Mouse (Mus musculus): ENCODE data around the gene Mfsd10.

Mfsd10 gene

DNA sequence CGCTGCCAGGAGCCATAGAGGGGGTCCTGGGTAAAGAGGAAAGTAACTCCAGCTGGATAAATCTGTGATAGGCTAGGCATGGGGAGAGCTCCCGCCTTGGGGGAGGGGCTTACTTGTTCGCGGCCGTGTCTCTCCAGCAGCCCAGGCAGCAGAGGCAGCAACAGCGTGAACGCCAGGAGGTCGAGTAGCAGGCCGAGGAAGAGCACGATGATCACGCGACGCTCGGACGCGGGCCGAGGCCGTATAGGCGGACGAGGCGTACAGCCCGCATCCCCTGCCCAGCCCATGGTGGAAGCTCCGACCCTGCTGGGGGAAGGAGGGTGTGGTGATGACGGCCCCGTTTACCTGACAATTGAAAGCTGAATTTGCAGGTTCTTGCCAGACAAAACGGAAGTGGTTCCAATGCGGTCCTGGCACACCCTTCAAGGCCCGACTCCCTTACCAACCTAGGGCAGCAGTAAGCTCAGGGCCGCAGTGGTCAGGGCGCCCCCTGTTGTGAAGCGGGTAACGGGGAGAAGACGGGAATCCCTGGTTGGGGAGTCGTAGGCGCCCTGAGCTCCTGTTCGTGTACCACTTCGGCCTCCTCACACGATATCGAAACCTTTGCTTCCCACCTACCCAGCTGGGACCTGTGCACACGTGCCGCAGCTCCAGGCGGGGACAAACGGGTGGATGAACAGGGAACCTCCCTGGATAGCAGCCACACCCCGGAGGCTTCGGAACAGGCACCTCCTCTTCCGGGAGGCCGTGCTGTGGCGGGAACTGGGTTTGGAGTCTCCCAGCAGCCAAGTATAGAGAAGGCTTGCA, at the start of gene Mfsd10:
Gene Mfsd10, minus strand, starts transcription at position 732 of the 807 bp plus-strand sequence.
- DNase-seq (ENCODE audit: low spot score) = peak; percentile 82

DNA sequence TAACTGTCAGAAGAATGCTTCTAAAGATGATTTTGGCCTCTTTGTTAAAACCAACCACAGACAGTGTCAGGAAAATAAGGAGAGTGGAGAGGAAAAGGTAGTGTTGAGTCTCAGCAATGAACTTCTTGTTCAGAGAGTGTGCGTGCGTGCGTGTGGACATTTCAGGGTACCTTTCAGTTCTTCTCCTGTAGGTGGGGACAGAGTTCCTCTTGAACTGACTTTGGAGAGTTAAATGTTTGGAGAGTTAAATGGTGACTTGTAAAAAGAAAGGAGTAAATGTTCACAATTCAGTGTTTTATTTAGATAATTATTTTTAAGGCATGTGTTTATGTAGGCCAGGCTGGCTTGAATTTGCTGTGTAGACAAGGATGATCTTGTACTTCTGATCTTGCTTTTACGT, 33.3 kb upstream of the Mfsd10 start:
- DNase-seq (ENCODE audit: low spot score) = no peak

DNA sequence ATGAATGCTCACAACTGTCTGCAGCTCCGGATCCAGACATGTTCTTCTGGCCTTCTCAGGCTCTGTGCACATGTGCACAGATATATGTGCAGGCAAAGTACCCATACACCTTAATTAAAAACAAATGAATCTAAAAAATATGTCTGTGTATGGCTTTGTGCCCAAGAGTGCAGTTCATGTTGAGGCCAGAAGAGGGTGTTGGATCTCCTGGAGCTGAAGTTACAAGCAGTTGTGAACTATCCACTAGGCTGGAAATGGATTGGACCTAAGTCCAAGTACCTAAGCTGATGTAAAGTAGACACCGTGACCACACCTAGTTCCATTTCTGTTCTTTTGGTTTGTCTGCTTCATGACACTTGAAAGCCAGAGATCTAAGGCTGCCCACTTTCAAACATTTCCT, 32.5 kb upstream of the Mfsd10 start:
- no peak for DNase-seq (ENCODE audit: low spot score)

DNA sequence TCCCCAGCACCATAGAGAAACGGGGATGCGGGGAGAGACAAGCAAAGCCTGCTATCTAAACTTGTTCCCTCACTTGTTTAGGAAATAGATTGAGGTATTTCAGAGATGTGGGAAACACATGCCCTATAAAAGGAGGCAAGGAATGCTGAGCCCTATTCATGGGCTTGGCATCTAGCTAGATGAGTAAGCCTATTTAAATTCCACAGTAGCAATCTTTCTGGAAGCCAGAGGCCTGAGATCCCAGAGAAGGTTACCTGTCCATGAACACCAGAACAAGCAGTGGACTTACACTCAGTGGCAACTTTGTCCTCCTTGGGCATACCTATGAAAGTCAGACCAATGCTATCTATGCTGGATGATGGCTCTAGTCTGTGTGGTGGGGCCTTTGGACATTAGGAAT, 26.2 kb upstream of the Mfsd10 start:
- no peak for DNase-seq (ENCODE audit: low spot score)

DNA sequence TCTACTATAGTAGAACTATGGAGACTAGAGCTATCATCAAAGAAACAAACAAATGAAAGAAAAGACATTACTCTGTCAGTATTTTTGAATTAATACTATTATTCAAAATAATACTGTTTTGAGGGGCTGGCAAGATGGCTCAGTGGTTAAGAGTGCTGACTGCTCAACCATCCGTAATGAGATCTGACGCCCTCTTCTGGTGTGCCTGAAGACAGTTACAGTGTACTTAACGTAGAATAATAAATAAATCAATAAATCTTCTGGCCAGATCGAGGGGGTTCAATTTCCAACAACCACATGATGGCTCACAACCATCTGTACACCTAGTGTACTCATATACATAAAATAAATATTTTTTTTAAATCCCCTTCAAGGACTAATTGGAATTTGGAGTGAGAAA, 24.9 kb upstream of the Mfsd10 start:
- no peak for DNase-seq (ENCODE audit: low spot score)

DNA sequence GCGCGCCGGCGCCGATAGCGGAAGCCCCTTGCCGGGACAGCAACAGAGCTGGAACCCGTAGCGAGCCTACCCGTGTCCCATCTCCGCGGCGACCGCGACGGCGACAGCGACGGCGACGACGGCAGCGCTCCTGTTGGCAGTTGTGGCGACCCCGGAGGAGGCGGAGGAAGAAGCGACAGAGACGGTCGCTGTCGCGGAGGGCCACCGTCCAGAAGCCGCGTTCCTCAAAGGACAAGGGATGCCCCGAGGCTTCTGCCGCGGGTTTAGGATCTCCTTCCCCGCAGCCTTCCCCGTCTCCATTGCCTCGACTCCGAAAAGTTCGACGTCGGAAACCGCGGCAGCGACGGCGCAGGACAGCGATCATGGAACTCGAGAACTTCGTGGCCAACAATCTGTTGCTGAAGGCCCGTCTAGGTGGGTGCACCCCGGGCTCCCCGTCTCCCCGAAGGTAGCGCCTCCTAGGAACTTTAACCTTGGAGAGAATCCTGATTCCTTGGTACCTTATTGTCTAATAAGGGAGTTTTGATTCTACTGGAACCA, 23.6 kb upstream of the Mfsd10 start:
- DNase-seq (ENCODE audit: low spot score) = no peak

DNA sequence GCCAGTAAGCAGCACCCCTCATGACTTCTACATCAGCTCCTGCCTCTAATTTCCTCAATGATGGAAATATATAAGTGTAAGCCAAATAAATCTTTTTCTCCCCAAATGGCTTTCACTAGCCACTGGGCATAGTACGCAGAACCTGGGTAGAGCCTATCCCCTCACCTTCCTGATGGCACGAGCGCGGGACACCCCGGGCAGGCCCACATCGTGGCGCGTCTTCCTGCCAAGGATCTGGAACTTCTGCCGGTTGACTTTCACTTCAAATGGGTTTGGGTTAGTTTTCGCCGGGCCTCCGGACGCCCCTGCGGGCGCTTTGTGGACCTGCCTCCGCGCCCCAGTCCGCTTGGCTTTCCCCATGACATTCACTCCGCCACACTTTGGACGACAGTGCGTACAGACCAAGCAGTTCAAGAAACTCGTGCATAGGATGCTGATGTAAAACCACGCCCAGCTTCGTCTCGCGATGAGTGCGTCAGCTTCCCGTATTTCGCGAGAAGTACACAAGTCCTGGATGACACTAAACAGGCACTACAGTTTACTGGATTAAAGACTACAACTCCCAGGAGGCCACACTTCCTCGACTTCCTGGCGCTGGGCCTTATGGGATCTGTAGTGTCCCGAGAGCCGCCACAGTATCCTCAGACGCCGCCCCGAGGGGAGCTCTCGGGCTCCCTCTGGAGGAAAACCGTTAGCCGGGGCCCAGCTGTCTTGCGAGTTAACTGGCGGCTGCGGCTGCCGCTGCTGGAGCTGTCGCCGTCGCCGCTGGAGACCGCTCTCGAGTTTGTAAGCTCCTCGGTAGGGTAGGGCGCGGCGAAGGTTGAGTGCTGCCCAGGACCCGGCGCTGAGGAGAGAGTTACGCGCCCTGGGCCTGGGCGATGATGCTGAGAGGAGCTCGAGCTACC, 22.9 kb upstream of the Mfsd10 start, which contains the start of the genes Nop14 and Grk4:
Gene Nop14, minus strand, starts transcription at position 463 of the 905 bp plus-strand sequence.
Gene Grk4, plus strand, starts transcription at position 694 of the 905 bp plus-strand sequence.
- peak; percentile 98 for DNase-seq (ENCODE audit: low spot score)

DNA sequence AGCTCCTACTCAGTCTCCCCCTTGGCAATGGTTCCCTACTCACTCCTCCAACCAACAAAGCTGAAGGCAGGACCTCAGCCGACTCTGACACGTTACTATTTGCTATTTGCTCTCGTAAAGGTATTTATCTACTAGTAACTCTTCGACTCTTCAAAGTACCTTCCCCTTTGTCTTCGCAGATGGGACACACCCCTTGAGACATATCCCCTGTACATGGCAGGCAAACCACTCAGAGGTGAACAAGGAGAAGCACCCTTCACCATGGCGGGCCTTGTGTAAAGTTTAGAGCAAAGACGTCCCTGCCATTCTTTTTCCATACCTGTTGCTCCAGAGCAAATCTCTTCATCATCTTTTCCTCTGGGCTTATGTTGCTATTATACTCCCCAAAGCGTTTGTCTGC, 20.5 kb upstream of the Mfsd10 start:
- DNase-seq (ENCODE audit: low spot score) = no peak

DNA sequence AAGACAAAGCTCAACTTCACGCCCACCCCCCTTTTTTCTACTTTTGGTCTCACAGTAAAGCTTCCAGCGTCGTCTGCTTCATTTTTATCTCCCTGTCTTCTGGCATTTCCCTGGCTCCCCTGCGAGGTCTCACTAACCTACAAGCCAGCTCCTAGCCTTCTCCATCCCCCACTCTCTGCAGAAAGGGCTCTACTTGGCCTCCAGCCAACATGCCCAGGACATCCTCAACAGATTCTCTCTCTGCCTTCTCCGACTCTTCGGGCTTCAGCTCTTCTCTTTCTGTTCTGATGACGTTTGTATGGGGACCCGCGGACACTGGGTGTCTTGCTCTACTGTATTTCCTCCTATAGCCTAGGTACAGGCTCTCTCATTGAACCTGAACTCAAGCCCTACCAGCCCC, 17.9 kb upstream of the Mfsd10 start:
- no peak for DNase-seq (ENCODE audit: low spot score)

DNA sequence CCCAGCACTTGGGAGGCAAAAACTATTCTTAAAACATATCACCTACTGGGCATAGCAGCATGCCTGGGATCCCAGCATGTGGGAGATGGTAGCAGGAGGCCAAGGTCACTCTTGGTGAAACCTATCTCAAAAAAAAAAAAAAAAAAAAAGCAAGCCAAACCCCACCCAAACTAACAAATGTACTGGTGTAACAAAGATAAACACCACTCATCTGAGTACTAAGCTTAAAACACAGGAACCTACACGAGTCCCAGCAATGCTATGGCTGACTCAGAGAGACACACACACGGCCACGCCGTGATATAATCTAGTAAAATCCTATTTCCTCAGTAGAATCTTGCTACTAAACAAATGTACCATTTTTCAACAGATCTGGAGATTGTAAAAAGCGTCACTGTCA, 15.9 kb upstream of the Mfsd10 start:
- no peak for DNase-seq (ENCODE audit: low spot score)

DNA sequence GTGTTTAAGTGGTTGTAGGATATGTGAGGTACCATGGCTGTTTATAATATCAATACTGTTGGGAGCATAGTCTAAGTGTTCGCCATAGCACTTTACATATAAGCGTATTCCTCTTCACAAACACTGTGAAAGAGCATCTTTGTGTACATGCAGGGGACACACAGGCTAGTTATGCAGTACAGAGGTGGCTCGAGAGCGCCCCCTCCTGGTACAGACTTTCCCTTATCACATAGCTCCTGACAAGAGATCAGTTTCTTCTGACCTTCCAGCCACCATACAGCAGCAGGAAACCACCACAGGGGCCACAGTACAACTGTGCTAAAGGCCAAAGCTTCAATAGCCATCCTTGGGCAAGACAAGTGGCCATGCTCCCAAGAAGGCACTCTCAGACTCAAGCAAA, 10.6 kb upstream of the Mfsd10 start:
- peak; percentile 45 for DNase-seq (ENCODE audit: low spot score)

DNA sequence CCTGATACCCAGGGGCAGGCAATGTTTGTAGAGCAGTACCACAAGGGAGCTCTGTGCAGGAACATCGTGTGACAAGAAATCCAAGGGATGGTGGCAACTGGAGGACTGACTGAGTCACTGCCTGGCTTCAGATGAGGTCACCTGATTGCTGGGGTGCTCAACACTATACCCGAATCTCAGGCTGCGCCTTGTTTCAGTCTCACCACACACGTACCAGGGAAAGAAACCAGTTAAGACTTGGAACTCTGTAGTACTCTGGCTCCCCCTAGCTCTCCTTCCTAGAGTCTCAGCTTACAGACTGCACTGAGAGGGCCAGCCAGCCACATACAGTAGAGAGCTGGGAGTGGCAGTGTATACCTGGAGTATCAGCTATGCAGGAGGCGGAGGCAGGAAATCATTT, 5.9 kb upstream of the Mfsd10 start:
- no peak for DNase-seq (ENCODE audit: low spot score)

DNA sequence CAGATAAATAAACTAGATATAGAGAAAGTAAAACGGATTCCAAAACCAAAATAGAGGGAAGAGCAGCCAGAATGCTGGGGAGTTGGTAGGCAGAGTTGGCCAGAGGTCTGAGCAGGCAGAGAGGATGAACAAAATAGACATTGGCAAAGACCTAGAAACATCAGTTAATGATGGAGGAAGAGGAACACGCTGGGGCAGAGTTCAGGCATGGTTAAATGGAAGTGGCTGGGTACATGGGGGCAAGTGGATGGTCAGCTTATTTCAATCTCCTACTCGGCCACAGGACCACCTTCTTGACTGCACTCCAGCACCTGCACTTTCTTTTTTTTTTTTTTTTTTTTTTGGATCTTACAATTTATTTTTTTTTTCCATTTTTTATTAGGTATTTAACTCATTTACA, 5.0 kb upstream of the Mfsd10 start:
- DNase-seq (ENCODE audit: low spot score) = no peak

DNA sequence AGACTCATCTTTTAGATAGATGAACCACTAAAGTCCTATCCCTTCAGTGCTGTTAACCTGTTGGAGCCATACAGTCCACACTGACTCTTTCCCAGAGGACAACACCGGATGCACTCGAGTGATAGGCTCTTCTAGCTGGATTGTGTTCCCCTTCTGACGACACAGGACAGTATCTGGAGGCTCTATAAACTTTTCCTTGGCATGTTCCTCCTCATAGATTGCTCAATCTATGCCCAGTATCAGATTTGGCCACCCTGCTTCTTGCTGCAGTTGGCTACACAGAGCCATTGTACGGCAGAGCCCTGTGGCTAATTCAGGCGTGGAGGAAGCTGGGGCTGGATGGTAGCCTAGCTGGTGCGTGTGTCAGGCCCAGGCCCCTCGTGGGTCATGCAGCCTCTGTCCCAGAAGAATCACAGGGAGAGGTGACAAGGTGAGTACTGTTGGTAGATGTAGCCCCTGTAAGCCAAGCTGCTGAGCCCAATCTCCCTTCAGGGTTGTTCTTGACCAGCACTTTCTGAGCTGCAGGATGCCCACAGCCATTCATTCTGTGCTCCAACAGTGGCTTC, 662 bp upstream of the Mfsd10 start:
- no peak for DNase-seq (ENCODE audit: low spot score)

DNA sequence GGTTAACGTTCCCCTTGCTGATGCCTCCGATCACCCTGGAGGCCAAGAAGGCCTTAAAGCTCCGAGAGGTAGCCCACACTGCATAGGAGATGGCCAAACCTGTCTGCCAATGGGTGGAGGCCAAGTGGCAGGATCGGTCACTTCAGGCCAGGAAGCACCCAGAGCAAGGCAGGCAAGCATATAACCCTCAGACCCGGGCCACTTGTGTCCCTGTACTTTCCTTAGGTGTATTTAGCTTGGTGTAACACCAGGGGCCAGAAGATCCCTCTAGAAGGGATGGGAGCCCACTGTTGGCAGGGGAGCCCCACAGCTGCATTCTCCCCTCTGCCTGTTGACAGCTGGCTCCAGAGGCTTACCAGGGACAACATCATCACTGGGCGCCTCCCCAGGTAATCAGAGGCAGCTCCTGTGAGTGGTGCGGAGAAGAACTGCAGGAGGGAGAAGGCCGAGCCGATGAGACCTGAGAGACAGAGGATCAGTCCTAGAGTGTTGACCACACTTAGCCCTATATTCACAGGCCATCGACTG, 1.3 kb downstream of the Mfsd10 start:
- no peak for DNase-seq (ENCODE audit: low spot score)

DNA sequence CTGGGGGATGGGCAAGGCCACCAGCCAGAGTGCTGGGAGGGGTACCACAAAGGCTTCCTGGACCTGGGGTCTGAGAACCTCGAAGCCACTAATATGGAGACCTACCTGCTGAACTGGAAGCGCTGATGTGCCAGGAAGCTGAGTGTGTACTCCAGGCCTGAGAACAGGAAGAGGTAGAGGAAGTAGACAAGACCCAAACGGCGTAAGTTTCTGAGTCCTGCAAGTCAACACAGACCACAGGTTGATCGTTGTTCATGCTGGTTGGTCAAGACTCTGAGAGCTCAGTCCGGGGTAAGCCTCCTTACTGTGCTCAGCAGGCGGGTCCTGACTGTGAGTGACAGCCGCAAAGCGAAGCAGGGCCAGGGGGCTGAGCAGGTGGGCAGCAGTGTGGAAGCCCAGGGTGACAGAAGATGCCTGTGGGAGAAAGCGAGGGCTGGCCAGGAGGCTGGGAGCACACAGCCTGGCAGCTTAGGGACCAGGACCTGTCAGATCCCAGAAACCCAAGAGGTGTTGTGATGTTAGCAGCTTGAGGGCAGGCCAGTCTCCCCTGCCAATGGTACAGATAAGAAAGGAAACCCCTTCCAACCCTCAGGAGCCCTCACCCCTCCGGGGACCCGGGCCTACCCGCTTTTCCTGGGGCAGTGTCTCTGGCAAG, 2.1 kb downstream of the Mfsd10 start:
- no peak for DNase-seq (ENCODE audit: low spot score)

DNA sequence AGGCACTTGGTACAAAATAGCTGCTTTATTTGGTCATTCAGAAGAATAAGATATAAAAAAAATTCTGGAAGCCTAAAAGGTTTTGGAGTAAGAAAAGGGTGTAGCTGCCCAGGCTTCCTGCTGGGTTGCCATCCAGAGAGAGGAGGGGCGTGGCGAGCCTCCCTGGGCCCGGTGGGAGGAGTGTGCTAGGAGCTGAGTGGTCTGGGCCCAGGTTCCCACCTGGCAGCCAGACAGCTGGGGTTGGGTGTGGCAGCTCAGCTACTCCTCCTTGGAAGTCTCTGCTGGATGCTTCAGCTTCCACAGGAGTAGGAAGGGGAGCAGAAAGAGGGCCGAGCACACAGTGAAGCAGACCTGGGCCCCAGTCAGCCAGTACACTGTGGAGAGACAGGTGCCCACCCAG, 3.4 kb downstream of the Mfsd10 start:
- peak; percentile 42 for DNase-seq (ENCODE audit: low spot score)

DNA sequence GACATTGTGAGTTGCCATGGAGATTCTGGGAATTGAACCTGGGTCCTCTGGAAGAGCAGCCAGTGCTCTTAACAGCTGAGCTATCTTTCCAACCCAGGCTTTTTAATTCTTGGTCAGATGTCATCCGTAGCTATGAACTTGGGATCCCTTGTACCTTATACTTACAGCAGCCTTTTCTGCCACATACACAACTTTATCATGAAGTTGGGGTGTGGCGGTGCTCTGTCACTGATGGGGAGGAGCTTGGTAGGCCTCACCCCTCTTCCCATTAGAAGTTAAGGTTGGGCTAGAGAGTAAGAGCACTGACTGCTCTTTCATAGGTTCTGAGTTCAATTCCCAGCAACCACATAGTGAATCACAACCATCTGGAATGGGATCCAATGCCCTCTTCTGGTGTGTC, 4.0 kb downstream of the Mfsd10 start:
- DNase-seq (ENCODE audit: low spot score) = no peak

DNA sequence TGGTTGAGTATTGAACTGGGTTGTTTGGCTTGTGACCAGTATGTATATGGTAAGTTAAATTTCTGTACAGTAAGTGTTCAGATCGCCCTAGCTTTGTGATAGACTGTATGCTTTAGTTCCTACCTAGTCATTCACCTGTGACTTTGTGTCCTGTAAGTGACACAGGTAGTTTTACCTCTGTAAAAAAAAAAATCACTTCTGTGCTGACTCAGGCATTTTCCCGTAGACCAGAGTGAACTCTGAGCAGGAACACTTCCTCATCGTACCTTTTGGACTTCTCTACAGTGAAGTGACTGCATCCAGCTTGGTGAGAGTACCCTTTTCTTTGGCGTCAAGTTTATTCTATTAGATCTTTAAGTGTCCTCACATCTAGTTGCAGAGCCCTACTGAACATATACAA, 27.0 kb downstream of the Mfsd10 start:
- no peak for DNase-seq (ENCODE audit: low spot score)

DNA sequence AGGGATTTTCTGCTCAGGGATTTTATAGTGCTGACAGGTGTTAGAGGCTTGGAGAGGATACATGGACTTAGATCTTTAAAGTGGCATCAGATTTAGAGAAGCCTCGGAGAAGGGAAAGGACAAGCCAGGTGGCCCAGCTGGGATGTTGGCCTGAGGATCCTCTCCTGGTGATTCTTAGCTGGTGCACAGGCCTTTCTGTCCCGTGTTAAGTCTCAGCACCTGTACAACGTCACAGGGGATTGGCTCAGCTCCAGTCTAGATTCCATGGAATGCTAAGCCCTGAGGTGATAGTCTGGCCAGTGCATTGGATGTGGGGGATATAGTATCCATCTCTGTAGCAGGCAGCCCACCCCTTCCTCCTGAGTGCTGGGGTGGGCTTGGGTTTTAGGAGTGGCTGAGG, 28.8 kb downstream of the Mfsd10 start:
- no peak for DNase-seq (ENCODE audit: low spot score)

DNA sequence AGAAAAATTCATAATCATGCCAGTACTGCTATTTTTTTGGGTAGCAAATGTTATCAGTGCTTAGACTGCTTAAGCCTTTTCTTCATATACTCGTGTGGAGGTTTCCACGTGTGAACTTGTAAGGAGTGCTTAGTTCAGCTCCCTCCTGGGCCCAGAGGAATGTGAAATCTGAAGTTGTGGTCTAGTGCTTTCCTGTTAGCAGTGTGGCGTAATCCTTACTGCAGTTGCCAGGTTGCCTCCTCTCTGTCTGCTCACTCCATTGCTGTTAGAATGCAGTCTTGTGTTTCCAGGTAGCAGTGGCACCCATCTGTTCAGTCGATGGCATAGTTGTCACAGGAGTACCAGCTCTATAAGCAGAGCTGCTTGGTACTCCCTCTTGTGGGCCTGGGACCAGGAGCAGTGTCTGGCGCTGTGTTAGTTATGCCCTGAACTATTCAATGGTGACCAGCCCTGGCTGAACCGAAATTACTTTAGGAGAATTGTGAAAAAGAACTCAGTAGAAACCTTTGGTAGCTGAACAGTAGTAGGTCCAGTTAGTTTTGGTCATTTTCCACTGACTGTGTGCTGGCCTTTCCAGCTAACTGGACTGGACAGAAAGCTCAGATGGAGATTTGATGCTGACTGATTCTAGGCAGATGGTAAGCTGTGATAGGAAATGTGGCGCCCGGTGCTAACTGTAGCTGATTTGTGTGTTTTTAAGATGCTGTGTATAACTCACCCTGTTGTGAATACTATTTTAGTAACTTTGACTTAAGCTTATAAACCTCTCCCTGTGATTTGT, 29.7 kb downstream of the Mfsd10 start:
- no peak for DNase-seq (ENCODE audit: low spot score)

All from ovary, postnatal 36 days (tissue).